7 mouse cellular contexts compared by ENCODE assay signal in the genomic region with DNA sequence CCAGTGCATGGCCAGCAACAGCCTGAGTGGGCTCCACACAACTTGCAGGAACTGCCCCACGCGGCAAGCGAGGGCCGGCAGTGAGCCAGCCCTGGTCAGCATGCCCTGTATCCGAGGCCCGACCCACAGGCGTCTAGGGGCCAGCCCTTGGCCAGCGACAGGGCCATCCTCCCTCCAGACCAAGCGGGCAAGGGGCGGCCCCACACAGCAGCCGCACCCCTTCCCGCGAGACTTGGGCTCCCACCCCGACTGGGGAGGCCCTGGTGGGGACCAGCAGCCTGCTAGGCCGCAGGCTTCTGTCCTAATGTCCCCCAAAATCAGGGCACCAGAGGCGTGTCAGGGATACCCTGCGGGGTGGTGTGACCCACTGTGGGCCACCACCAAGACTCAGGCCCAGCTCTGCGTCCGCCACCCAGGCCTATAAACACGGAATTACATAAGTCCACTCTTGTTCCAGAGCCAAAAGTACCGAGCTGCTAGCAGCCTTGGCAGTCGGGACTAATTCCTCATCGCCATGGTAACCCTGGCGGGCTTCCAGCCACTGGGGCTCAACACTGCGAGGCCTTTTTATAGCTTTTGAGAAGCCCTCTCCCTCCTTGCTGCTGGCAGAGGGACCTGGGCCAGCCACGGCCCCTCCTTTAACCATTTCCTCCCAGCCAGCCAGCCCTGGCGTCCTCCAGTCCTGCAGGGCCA. TPM values are rescaled to one million over a fixed set of nuclear protein-coding genes. Genes with fewer than 3 reads are reported as not detected.
A peak's percentile ranks its signal among the peaks of the same experiment; 100 is the strongest.
DNase-seq lines count a peak whose midpoint lies in the region; ATAC-seq and TF ChIP-seq lines count a peak whose summit lies in the region.

No protein-coding gene starts in this region.

- TF ChIP-seq POLR2A in bone marrow, adult 2 months (IDR thresholded peaks at IDR 0.05; ENCODE audit: borderline replicate concordance, control insufficient read depth, low read depth, low read length) = no peak

- H3K4me2 ChIP-seq in embryonic facial prominence, embryonic 13.5 days = peak overlapping the region; percentile 80
- H3K4me2 ChIP-seq in limb, embryonic 12.5 days = peak overlapping the region; percentile 80
- H3K4me2 ChIP-seq in midbrain, embryonic 13.5 days (replicated peaks) = peak overlapping the region; percentile 53

- H3K27ac ChIP-seq in bone marrow, adult 2 months (ENCODE audit: control insufficient read depth, insufficient read depth, low read depth, low read length, poor library complexity) = peak overlapping the region; percentile 42
- peak overlapping the region; percentile 99 for H3K27ac ChIP-seq in embryonic facial prominence, embryonic 13.5 days
- H3K27ac ChIP-seq in limb, embryonic 12.5 days = peak overlapping the region; percentile 100
- peak overlapping the region; percentile 96 for H3K27ac ChIP-seq in midbrain, embryonic 13.5 days

- DNase-seq in heart, adult 8-10 months (ENCODE audit: low spot score) = peak; percentile 99
- DNase-seq in kidney, adult 9 months = peak; percentile 100
- DNase-seq in spleen, adult 12 weeks (ENCODE audit: low spot score) = peak; percentile 26

- ATAC-seq in embryonic facial prominence, embryonic 13.5 days (ENCODE audit: insufficient number of reproducible peaks, insufficient read depth, low FRiP score, low TSS enrichment, low read depth) = peak; percentile 85
- peak; percentile 91 for ATAC-seq in limb, embryonic 12.5 days (ENCODE audit: insufficient number of reproducible peaks, insufficient read depth, low FRiP score, low TSS enrichment, low read depth)
- peak; percentile 88 for ATAC-seq in midbrain, embryonic 13.5 days

- no peaks in the 10 kb centered on the region for H3K27me3 ChIP-seq in embryonic facial prominence, embryonic 13.5 days
- no peaks in the 10 kb centered on the region for H3K27me3 ChIP-seq in limb, embryonic 12.5 days
- H3K27me3 ChIP-seq in midbrain, embryonic 13.5 days = no peaks in the 10 kb centered on the region

- H3K9ac ChIP-seq in embryonic facial prominence, embryonic 13.5 days = peak overlapping the region; percentile 74
- H3K9ac ChIP-seq in limb, embryonic 12.5 days (replicated peaks) = peak overlapping the region; percentile 67
- H3K9ac ChIP-seq in midbrain, embryonic 13.5 days (replicated peaks) = peak overlapping the region; percentile 70

- no peak overlapping the region for H3K4me3 ChIP-seq in bone marrow, adult 2 months (replicated peaks; ENCODE audit: control insufficient read depth, low read depth, low read length)
- H3K4me3 ChIP-seq in embryonic facial prominence, embryonic 13.5 days = peak overlapping the region; percentile 44
- H3K4me3 ChIP-seq in limb, embryonic 12.5 days (replicated peaks) = peak overlapping the region; percentile 40
- peak overlapping the region; percentile 14 for H3K4me3 ChIP-seq in midbrain, embryonic 13.5 days (replicated peaks)

- H3K4me1 ChIP-seq in bone marrow, adult 2 months (ENCODE audit: control insufficient read depth, insufficient read depth, low read length) = peaks cover 5% of the 10 kb centered on the region; the same call in 1 of the 2 replicates
- peaks cover 82% of the 10 kb centered on the region for H3K4me1 ChIP-seq in embryonic facial prominence, embryonic 13.5 days
- H3K4me1 ChIP-seq in limb, embryonic 12.5 days (replicated peaks) = peaks cover 90% of the 10 kb centered on the region
- H3K4me1 ChIP-seq in midbrain, embryonic 13.5 days (replicated peaks) = peaks cover 78% of the 10 kb centered on the region

- no peak for TF ChIP-seq CTCF in bone marrow, adult 2 months (IDR thresholded peaks at IDR 0.05; ENCODE audit: control insufficient read depth, insufficient read depth, low read length)

- 11% methylated on average over 27 of the region's 27 CpGs for WGBS in bone marrow, adult 2 months
- 14% methylated on average over 27 of the region's 27 CpGs for WGBS in embryonic facial prominence, embryonic 13.5 days
- WGBS in limb, embryonic 12.5 days = 9% methylated on average over 27 of the region's 27 CpGs
- WGBS in midbrain, embryonic 13.5 days = 2% methylated on average over 27 of the region's 27 CpGs

- H3K36me3 ChIP-seq in embryonic facial prominence, embryonic 13.5 days = no peaks in the 10 kb centered on the region
- H3K36me3 ChIP-seq in limb, embryonic 12.5 days = 0 out of 2 replicates have a peak, but pooled peaks cover 5% of the 10 kb centered on the region
- H3K36me3 ChIP-seq in midbrain, embryonic 13.5 days = no peaks in the 10 kb centered on the region

- H3K9me3 ChIP-seq in embryonic facial prominence, embryonic 13.5 days = no peaks in the 10 kb centered on the region
- H3K9me3 ChIP-seq in limb, embryonic 12.5 days = no peaks in the 10 kb centered on the region
- no peaks in the 10 kb centered on the region for H3K9me3 ChIP-seq in midbrain, embryonic 13.5 days

RNA-seq across cellular contexts. Expression of a gene that starts 38.0 kb away (rescaled TPM):
- polyA plus RNA-seq in bone marrow, adult 2 months (2011; ENCODE audit: insufficient read depth, insufficient read length, low replicate concordance, missing spikeins) = 20.4 and 46.9 TPM in 2 replicates
- polyA plus RNA-seq in embryonic facial prominence, embryonic 13.5 days (2015; fragmentation: Nextera tagmentation; extraction: Ambion mirVana) = 35.1 and 36.2 TPM in 2 replicates
- total RNA-seq in heart, adult 8-10 months (2022) = 10 to 100 TPM; 81.6 to 92.4 (median 84.5) TPM
- 27.2 and 29.4 TPM in 2 replicates for polyA plus RNA-seq in limb, embryonic 12.5 days (2016; fragmentation: Nextera tagmentation; extraction: Ambion mirVana)
- polyA plus RNA-seq in midbrain, embryonic 13.5 days (2015; fragmentation: Nextera tagmentation; extraction: Ambion mirVana) = 20.2 and 22.6 TPM in 2 replicates

Comparison
In these comparisons a context has a peak if more than half of its experiments do, and no peak if none do; other contexts are left out.
1. H3K27ac ChIP-seq: peak in every context shown above with its lines; median percentile 100 in limb, embryonic 12.5 days; 99 in embryonic facial prominence, embryonic 13.5 days; 96 in midbrain, embryonic 13.5 days; 42 in bone marrow, adult 2 months.
2. DNase-seq: peak in every context shown above with its lines; median percentile 100 in kidney, adult 9 months; 99 in heart, adult 8-10 months; 26 in spleen, adult 12 weeks.